Mouse (Mus musculus) left cerebral cortex, postnatal 14 days (tissue): ENCODE measurements around the gene Il33. TPM values are rescaled to one million over a fixed set of nuclear protein-coding genes. Genes with fewer than 3 reads are reported as not detected.
"Not testable (repeated sequence)": the region's sequence is repeated elsewhere in the genome, so short reads cannot be mapped to it uniquely, and the experiment has no call there.

ENCODE experiments used
- DNase-seq, 2 experiments: peaks; one replicate each; pipeline ENCODE4 v3.0.0; 2021 to 2022; ENCODE audit warnings: low spot score in 2 of 2, mixed read lengths in 1 of 2
- intact Hi-C: fragments of 180-260 bp; cut with DNase I; formaldehyde crosslinking; loops from one replicate; pipeline ENCODE4 v1.15.1; 2025
- total RNA-seq, 2 experiments: library from RNA; stranded (reverse); gene quantifications; 2 replicates each; pipeline ENCODE4 v1.2.3; 2021

The Il33 gene
- total RNA-seq, 2 experiments from 2014 or later, result 10.7 to 12.0 TPM

- no peak for DNase-seq
- intact Hi-C loops, result no loop called here
Observed at GRCm38 (mm10) chr19:29926101-29926755, 1.3 kb downstream of the Il33 start.

DNA sequence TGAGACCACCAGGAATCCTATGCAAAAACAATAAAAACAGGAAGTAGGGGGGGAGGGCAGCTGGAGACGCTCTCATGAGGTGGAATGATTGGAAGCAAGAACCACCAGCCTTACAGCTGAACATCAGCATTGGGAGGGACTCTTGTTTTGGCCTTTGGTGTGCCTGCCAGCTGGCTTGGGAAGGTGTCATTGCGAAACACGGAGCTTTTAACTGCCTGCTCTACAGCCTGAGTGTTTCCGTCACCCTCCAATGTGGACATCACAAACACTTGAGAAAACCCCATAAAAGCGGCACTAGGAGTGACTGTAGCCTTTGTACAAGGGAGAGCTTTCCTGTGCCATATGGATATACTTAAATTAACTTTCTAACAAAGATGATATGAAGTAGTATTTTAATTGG is 5.4 kb downstream of the Il33 start:
- no peak for DNase-seq
- intact Hi-C loops, result no loop called here

GRCm38 (mm10) chr19:29937445-29937844 is 12.5 kb downstream of the Il33 start:
- intact Hi-C loops, result no loop called here
- DNase-seq, result no peak

DNA sequence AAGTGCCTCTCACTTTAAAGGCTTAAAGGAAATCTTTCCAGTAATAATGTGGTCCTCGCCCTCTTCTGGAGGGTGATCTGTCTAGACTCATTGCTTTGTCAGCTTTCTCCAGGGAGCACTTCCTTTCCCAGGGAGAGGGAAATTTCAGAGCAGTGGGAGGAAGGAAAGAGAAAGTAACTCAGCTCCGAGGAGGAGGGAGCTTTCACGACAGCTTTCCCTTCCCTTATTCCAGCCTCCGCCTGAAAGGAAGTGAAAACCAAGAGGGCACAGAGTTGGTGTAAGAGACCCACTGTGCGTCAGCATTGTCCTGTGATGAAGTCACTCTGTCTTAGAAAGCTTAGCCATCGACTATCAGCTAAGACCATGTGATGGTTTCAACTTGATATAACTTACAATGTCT is 15.3 kb downstream of the Il33 start:
- intact Hi-C loops, result no loop called here
- no peak for DNase-seq

DNA sequence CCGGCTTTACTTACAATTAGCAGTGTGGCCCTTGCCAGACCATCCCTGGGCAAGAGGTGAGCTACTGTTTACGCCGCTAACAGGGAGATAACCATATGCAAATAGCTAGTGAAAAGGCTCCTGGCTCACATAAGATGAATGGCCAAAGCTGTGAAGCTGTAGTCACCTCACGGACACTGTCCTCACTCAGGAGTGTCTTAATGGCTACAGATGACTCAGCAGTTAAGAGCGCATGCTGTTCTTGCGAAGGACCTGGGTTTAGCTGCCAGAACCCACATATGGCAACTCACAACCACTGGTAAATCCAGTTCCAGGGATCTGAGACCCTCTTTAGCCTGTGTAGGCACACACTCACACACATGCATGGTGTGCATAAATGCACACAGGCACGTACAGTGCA is 16.3 kb downstream of the Il33 start:
- DNase-seq, result no peak
- intact Hi-C loops, result no loop called here

DNA sequence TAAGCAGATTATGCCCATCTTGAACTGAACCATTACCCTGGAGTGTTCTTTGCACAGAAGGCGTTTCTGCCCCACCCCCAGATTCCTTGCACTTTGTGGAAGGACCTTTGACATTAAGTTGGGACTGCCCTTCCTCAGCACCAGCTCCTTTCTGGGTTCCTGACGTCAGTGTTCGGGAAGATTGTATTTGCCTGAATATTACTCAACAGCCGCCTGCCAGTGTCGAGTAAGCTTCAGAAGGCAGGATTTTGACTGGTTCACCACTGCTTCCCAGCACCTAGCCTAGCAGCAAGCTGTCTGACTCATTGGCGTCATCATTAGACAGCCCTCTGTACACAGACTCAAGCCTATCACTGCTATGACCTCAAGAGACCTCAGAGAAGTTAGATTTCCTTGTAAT is 17.4 kb downstream of the Il33 start:
- intact Hi-C loops, result no loop called here
- DNase-seq, result no peak

DNA sequence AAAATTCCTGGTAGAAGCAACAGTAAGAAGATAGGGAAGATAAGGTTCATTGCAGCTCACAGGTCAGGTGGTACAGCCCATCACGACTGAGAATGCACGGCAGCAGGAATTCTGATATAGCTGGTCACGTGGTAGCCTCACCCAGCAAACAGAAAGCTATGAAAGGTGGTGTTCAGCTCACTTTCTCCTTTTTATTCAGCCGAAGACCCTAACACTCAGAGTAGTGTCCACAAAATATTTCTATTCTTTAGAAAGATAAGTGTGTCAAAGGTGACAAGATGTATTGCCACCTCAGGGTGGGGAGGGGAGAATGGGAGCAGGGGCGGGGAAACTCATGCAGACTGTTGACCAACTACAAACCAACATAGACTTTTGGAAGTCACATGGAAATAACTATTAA is 19.5 kb downstream of the Il33 start:
- DNase-seq, result no peak
- intact Hi-C loops, result no loop called here

DNA sequence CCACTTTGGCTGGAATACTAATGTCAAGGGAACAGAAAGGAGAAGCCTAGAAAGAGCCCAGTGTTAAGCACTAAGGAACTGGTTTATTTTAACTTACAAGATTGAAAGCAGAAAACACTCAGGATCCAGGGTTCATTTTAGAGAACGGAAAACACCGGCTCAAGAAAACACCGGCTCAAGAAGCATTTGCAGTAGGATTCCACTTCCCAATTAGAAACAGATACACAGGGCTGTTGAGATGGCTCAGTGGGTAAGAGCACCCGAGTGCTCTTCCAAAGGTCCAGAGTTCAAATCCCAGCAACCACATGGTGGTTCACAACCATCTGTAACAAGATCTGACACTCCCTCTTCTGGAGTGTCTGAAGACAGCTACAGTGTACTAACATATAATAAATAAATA is 20.0 kb downstream of the Il33 start:
- DNase-seq, intact Hi-C loops: not testable (repeated sequence)

DNA sequence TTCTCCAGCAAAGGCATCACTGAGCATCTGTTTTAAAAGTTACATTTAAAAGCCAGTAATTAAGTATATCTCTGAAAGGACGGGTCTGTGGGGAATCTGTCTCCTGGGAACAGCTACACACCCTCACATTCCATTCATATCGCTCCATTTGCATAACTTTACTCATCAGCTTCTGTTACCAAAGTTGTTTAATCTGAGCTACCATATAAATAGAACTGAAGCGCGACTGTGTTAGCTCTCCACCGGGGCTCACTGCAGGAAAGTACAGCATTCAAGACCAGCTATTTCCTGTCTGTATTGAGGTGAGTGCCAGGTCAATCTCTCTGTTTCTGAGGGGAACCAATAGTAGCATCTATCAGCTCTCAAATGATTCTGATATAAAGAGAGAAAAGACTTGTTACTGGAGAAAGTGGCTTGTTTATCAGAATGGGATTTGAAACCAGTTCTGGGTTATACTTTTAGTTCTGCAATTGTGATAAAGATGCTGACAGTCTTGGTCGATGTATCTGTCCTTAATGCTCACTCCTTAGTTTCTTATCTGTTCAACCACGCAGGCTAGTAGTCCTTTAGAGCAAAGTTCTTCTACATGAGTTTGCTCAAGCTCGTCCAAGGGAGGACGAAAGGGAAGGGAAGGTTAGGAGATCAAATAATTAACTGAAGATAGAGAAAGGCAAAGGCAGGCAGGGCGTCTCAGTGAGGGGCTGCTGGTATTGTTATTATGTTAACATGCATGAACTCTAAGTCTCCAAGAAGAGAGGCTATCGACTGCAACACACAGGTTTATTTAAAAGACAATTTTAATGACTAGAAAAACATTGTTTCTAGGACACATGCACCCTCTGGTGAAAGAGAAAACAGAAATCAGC is 20.9 kb downstream of the Il33 start:
- intact Hi-C loops, result no loop called here
- peak; percentile 12 to 57 for DNase-seq

DNA sequence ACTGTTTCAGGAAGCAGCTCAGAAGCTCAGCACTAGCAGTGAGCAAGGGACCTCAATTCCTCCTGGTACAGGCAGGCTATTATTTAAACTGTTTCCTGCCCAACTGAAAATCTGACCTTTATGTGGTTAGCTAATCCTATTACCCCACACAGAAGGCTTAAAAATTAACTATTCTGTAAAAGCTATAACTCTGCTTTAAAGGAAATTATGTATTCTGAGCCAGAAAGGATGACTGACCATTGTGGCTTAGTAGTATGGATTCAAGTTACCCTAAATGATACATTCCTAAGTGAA is 21.5 kb downstream of the Il33 start:
- intact Hi-C loops, result no loop called here
- DNase-seq, result no peak

DNA sequence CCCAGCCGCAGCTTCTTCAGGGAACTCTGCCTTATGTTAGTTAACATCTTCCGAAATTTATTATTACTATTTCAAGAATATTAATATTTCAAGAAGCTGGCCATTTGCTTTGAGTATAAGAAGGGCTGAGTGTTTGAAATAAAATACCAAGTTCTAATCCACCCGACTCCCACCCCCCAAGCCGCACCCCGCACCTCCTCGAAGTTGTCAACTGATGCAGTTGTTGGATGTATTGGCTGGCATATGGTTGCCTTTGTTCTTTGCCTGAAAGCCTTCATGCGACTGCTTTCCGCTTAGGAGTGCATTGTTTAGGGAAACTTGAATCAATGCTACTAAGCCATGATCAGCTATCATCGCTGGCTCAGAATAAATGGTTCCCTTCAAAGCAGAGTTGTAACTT is 22.1 kb downstream of the Il33 start:
- intact Hi-C loops, result no loop called here
- DNase-seq, result no peak

GRCm38 (mm10) chr19:29947891-29948801 is 23.2 kb downstream of the Il33 start:
- intact Hi-C loops, result no loop called here
- DNase-seq, result peak; percentile 73 to 86

- DNase-seq, result no peak
- intact Hi-C loops, result no loop called here
Observed at GRCm38 (mm10) chr19:29952538-29952937, 27.6 kb downstream of the Il33 start.

DNA sequence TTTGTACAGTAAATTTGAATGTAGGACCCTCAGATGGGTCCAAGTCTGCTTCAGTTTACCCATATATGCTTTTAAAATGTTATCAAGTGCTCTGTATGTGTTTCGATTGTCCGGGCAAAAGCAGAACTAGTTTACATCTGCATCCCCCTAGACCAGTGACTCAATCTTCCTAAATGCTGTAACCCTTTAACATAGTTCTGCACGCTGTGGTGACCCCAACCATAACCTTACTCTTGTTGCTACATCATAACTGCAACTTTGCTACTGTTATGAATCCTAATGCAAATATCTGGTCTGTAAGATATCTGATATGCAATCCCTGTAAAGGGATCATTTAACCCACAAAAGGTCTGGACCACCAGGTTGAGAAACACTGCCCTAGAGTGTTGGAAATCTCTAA is 28.9 kb downstream of the Il33 start:
- intact Hi-C loops, result no loop called here
- DNase-seq, result no peak

DNA sequence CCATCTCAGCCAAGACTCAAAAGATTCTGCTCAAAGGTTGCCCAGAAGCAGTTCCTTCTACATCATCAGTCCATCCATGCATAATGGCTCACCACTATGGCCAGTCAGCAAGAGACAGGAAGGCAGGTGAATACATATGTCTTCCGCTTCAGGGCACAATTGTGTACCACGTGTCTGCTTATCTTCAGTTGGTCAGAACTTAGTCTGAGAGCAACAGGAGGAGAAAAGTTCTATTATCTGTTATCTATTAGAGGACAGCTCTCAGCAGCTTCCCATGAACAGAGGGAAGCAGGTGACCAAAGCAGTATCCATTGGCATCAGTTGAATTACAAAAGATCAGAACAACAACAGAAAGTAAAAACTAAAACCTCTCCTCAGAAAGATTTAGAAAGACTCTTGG is 30.5 kb downstream of the Il33 start:
- DNase-seq, result no peak
- intact Hi-C loops, result no loop called here

GRCm38 (mm10) chr19:29960906-29961305 is 36.0 kb downstream of the Il33 start:
- no peak for DNase-seq
- intact Hi-C loops, result no loop called here

DNA sequence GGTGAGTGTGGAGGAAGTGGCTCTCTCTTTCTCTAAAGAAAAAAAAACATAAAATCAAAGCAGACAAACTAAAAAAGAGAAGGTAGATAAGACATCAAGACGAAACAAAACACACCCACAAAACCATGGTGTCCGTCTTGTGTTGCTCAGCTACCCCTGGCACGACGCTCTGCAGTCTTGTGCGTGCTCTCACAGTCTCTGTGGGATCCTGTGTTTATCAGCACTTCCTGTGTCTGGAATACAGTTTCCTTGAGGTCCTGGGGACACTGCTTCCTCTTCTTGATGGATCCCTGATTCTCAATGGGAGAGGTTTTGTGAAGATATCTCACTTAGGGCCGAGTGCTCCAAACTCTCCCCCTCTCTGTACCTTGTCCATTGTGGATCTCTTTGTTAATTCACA is 36.9 kb downstream of the Il33 start:
- intact Hi-C loops, result no loop called here
- no peak for DNase-seq

DNA sequence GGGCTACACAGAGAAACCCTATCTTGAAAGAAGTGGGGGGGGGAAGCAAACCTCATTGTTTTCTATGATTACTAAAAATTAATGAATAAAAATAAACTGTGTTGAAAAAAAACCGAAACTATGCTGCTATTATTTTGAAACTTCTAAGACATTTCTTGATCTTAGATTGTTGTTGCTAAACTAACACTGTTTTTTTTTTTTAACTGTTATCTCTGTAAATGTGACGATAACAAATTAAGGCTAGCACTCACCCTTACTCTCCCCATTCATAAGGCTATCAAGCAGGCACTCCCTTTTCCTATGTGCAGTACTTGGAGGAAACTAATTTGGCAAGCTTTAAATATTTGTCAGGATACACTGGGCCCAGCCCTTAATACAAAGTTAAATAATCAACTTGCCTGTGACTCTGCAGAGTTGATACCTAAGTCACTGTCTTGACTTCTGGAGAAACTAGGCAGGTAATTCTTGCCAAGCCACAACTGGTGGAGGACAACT is 38.7 kb downstream of the Il33 start:
- intact Hi-C loops, result no loop called here
- no peak for DNase-seq

DNA sequence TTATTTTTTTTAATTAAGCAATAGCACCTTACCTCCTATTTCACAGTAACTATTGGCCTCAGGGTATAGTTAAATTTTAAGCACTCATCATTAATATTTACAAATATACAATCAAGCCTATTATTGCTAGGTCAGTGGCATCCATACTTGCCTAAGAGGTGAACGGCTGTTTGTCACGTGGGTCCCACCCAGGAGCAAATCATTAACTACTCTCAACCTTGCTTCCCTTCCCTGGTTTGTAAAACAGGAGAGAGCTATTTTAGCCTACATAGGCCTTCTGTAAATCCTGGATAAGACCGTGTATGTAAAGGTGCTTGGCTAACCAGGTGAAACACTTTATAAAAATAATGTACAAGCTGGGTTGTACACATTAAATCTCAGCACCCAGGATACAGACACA is 43.0 kb downstream of the Il33 start:
- intact Hi-C loops, result no loop called here
- DNase-seq, result no peak

- DNase-seq, result no peak
- intact Hi-C loops, result no loop called here
Observed at GRCm38 (mm10) chr19:29973396-29973795, 48.5 kb downstream of the Il33 start.
